In genomic region chr13:60696741-60697140, GRCm38 (mm10) we compare ENCODE assay signal across 12 mouse cellular contexts.
DNase-seq lines count a peak whose midpoint lies in the region; ATAC-seq lines count a peak whose summit lies in the region.
"Had no signal": no experiment of that assay in that cellular context is flagged by ENCODE, and none has a peak within 500 bp of the region (broad histone marks: within the 10 kb centered on the region; RNA-seq: fewer than 3 reads in every experiment).

No protein-coding gene starts in this region.

- no peak overlapping the region for H3K9ac ChIP-seq in forebrain, embryonic 13.5 days
- H3K9ac ChIP-seq in forebrain, embryonic 11.5 days (ENCODE audit: low read length): no peak overlapping the region
- H3K9ac ChIP-seq in embryonic facial prominence, embryonic 15.5 days: no peak overlapping the region
- no peak overlapping the region for H3K9ac ChIP-seq in midbrain, embryonic 15.5 days
- H3K9ac ChIP-seq: limb, embryonic 15.5 days; lung, embryonic 14.5 days had no signal

- WGBS in forebrain, embryonic 13.5 days: 60% methylated on average over 8 of the region's 8 CpGs
- 77% methylated on average over 8 of the region's 8 CpGs for whole genome bisulfite sequencing in forebrain, embryonic 11.5 days
- 67% methylated on average over 8 of the region's 8 CpGs for WGBS in embryonic facial prominence, embryonic 15.5 days
- WGBS in midbrain, embryonic 15.5 days: 68% methylated on average over 8 of the region's 8 CpGs

- intact Hi-C loops in left cerebral cortex, postnatal 4 days (cut with DNase I): loop anchor here (10.0 kb wide), 1 partner anchor 92 kb away; the partner anchor contains the start of gene Dapk1

- no peak for DNase-seq in forebrain, embryonic 11.5 days (ENCODE audit: low spot score)
- DNase-seq in left cerebral cortex, postnatal 4 days: peak; percentile 59
- DNase-seq in left cerebral cortex, adult 18-20 months (ENCODE audit: low spot score in 2 of 2): no peak
- no peak for DNase-seq in spleen, postnatal 4 days (ENCODE audit: low spot score in 2 of 2)
- DNase-seq in testis, postnatal 14 days (ENCODE audit: low spot score): no peak
- DNase-seq: cerebellum, adult 9-11 months; lung, embryonic 14.5 days; thymus, postnatal 25 days had no signal

- peaks cover 14% of the 10 kb centered on the region for H3K4me1 ChIP-seq in forebrain, embryonic 13.5 days
- no peaks in the 10 kb centered on the region; the same call in 1 of the 2 replicates for H3K4me1 ChIP-seq in forebrain, embryonic 11.5 days (replicated peaks; ENCODE audit: control insufficient read depth, insufficient read depth, low read length)
- peaks cover 19% of the 10 kb centered on the region for H3K4me1 ChIP-seq in embryonic facial prominence, embryonic 15.5 days
- no peaks in the 10 kb centered on the region for H3K4me1 ChIP-seq in midbrain, embryonic 15.5 days

- H3K27ac ChIP-seq in forebrain, embryonic 13.5 days: peak overlapping the region; percentile 73
- H3K27ac ChIP-seq in forebrain, embryonic 11.5 days (ENCODE audit: low read depth, low read length): no peak overlapping the region
- peak overlapping the region; percentile 35; the same call in 1 of the 2 replicates for H3K27ac ChIP-seq in embryonic facial prominence, embryonic 15.5 days (replicated peaks)
- H3K27ac ChIP-seq in midbrain, embryonic 15.5 days: 0 out of 2 replicates have a peak overlapping the region, but pooled peaks have one; percentile 6

- no peak overlapping the region for H3K4me2 ChIP-seq in forebrain, embryonic 13.5 days
- H3K4me2 ChIP-seq in forebrain, embryonic 11.5 days (ENCODE audit: low read depth, low read length, severe bottlenecking): no peak overlapping the region
- no peak overlapping the region for H3K4me2 ChIP-seq in embryonic facial prominence, embryonic 15.5 days (replicated peaks)
- no peak overlapping the region for H3K4me2 ChIP-seq in midbrain, embryonic 15.5 days
- H3K4me2 ChIP-seq: limb, embryonic 15.5 days; lung, embryonic 14.5 days had no signal

- H3K4me3 ChIP-seq in forebrain, embryonic 13.5 days: no peak overlapping the region
- H3K4me3 ChIP-seq in forebrain, embryonic 11.5 days (ENCODE audit: low read depth, low read length): no peak overlapping the region
- no peak overlapping the region for H3K4me3 ChIP-seq in embryonic facial prominence, embryonic 15.5 days (replicated peaks)
- H3K4me3 ChIP-seq in midbrain, embryonic 15.5 days: no peak overlapping the region
- H3K4me3 ChIP-seq: limb, embryonic 15.5 days had no signal

- H3K9me3 ChIP-seq in forebrain, embryonic 13.5 days (replicated peaks): 0 out of 2 replicates have a peak, but pooled peaks cover 3% of the 10 kb centered on the region
- H3K9me3 ChIP-seq in forebrain, embryonic 11.5 days (ENCODE audit: control insufficient read depth, low read length): no peaks in the 10 kb centered on the region
- no peaks in the 10 kb centered on the region for H3K9me3 ChIP-seq in embryonic facial prominence, embryonic 15.5 days (replicated peaks)
- no peaks in the 10 kb centered on the region for H3K9me3 ChIP-seq in midbrain, embryonic 15.5 days
- H3K9me3 ChIP-seq: limb, embryonic 15.5 days had no signal

- H3K36me3 ChIP-seq in forebrain, embryonic 13.5 days (ENCODE audit: poor library complexity, severe bottlenecking): peaks cover 35% of the 10 kb centered on the region
- no peaks in the 10 kb centered on the region for H3K36me3 ChIP-seq in forebrain, embryonic 11.5 days (ENCODE audit: control insufficient read depth, insufficient read depth, low read length)
- no peaks in the 10 kb centered on the region for H3K36me3 ChIP-seq in embryonic facial prominence, embryonic 15.5 days
- H3K36me3 ChIP-seq in midbrain, embryonic 15.5 days (replicated peaks): no peaks in the 10 kb centered on the region; the same call in 1 of the 2 replicates

- ATAC-seq in forebrain, embryonic 13.5 days: peak; percentile 39; the same call in 1 of the 2 replicates
- ATAC-seq in forebrain, embryonic 11.5 days (replicated peaks; ENCODE audit: low FRiP score): no peak
- ATAC-seq in embryonic facial prominence, embryonic 15.5 days (ENCODE audit: insufficient number of reproducible peaks, low FRiP score, low TSS enrichment, low read depth): no peak
- no peak for ATAC-seq in midbrain, embryonic 15.5 days (replicated peaks)

- no peaks in the 10 kb centered on the region for H3K27me3 ChIP-seq in forebrain, embryonic 13.5 days
- no peaks in the 10 kb centered on the region for H3K27me3 ChIP-seq in forebrain, embryonic 11.5 days (ENCODE audit: control insufficient read depth, insufficient read depth, low read length)
- H3K27me3 ChIP-seq in embryonic facial prominence, embryonic 15.5 days: no peaks in the 10 kb centered on the region
- H3K27me3 ChIP-seq in midbrain, embryonic 15.5 days (replicated peaks): no peaks in the 10 kb centered on the region
- H3K27me3 ChIP-seq: limb, embryonic 15.5 days had no signal
